Mouse (Mus musculus): ENCODE data around the gene Vps36. TPM values are rescaled to one million over a fixed set of nuclear protein-coding genes. Genes with fewer than 3 reads are reported as not detected.

Gene Vps36
- polyA plus RNA-seq, 1 experiment from 2014 or later: 42.7 TPM

DNA sequence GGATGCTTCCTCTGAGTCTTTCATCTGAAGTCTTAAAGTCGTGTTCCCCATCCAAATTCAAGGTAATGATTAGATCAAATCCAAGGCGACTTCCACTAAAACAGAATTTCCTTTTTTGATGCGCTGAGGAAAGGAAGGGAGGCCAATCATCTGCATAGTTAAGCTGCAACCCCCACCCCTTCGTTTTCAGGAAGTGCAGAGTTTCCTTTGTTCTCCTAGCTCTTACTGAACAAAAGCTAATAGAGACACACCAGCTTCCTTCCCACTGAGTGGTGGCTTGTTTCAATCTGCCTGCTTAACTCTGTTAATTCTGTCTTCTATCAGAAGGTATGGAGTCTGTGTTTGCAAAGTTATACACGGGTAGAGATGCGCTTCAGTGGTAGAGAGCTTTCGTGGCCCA, 36.0 kb downstream of the Vps36 start:
- Histone ChIP-seq H3K4me2 (no peak overlapping the region), H3K4me3 (replicated peaks) (no peak overlapping the region), H3K27me3 (peaks cover 24% of the 10 kb centered on the region), H3K9ac (no peak overlapping the region), H3K36me3 (replicated peaks) (peaks cover 1% of the 10 kb centered on the region), H3K9me3 (no peaks in the 10 kb centered on the region), H3K27ac (no peak overlapping the region), H3K4me1 (peaks cover 11% of the 10 kb centered on the region)
- no peak for ATAC-seq (ENCODE audit: low FRiP score)
- 30% methylated on average over 7 of the region's 7 CpGs for WGBS

DNA sequence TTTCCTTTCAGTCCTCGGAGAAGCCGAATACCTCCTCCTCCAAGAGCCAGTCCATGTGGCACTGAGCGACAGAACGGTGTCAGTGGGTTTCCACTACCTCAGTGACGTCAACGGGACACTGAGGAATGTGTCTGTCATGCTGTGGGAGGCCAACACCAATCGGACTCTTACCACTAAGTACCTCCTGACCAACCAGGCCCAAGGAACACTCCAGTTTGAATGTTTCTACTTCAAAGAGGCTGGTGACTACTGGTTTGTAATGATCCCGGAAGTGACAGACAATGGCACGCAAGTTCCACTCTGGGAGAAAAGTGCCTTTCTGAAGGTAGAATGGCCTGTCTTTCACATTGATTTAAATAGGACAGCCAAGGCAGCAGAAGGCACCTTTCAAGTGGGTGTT, 50.4 kb downstream of the Vps36 start:
- Histone ChIP-seq H3K9ac (no peak overlapping the region), H3K27me3 (no peaks in the 10 kb centered on the region), H3K4me3 (replicated peaks) (no peak overlapping the region), H3K4me2 (no peak overlapping the region), H3K27ac (no peak overlapping the region), H3K4me1 (0 out of 2 replicates have a peak, but pooled peaks cover 1% of the 10 kb centered on the region), H3K36me3 (replicated peaks) (no peaks in the 10 kb centered on the region), H3K9me3 (no peaks in the 10 kb centered on the region)
- WGBS: 90% methylated on average over 9 of the region's 9 CpGs
- ATAC-seq (ENCODE audit: low FRiP score): no peak

DNA sequence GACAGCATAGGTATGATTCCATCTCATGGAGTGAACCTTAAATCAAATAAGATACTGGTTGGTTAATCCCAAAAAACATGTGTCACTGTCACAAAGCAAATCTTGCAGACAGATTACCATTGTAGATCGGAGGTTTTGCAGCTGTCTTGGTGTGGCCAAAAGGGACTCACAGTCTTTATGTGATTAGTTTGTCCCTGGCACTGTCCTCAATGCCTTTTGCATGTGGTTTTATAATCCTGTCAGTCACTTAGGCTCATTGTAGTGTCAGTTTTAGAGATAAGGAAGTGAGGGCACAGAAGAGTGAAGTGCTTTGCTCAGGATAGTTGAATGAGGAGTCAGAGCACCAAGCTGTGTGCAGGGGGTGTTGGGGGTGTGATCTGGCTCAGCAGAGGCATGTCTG, 53.1 kb downstream of the Vps36 start:
- ATAC-seq (ENCODE audit: low FRiP score): no peak
- WGBS: 60% methylated on average over 1 of the region's 1 CpGs

DNA sequence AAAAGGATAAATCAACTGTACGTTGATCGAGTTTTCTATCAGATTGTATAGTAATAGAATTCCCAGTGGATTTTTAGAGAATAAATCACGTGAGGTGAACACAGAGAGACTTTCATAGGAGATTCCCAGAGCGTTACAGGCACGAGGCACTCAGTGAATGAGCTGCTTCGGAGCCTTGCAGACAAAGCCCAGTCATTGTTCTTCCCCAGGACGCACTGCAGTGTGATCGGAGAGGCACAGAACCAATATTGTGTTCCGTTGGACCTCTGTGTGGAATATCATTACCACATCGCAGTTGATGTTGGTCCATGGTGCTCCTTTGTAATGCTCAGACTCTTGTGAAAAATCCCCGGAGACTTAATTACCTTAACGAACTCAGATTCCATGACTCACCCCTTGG, 55.3 kb downstream of the Vps36 start:
- 0 out of 2 replicates have a peak, but pooled peaks cover 4% of the 10 kb centered on the region for H3K4me1 ChIP-seq
- no peak for ATAC-seq (ENCODE audit: low FRiP score)
- H3K27ac ChIP-seq: no peak overlapping the region
- H3K4me3 ChIP-seq (replicated peaks): no peak overlapping the region
- no peaks in the 10 kb centered on the region for H3K27me3 ChIP-seq
- no peak overlapping the region for H3K4me2 ChIP-seq
- H3K9me3 ChIP-seq: no peaks in the 10 kb centered on the region
- no peak overlapping the region for H3K9ac ChIP-seq
- 56% methylated on average over 12 of the region's 12 CpGs for WGBS
- H3K36me3 ChIP-seq (replicated peaks): no peaks in the 10 kb centered on the region

More for the DNA sequence above, 53.1 kb downstream of the Vps36 start:
- H3K4me2 ChIP-seq: no peak overlapping the region
- no peak overlapping the region for H3K4me3 ChIP-seq (replicated peaks)
- no peaks in the 10 kb centered on the region for H3K27me3 ChIP-seq
- no peak overlapping the region for H3K9ac ChIP-seq
- no peaks in the 10 kb centered on the region for H3K9me3 ChIP-seq
- H3K36me3 ChIP-seq (replicated peaks): no peaks in the 10 kb centered on the region
- 0 out of 2 replicates have a peak, but pooled peaks cover 4% of the 10 kb centered on the region for H3K4me1 ChIP-seq
- H3K27ac ChIP-seq: no peak overlapping the region

DNA sequence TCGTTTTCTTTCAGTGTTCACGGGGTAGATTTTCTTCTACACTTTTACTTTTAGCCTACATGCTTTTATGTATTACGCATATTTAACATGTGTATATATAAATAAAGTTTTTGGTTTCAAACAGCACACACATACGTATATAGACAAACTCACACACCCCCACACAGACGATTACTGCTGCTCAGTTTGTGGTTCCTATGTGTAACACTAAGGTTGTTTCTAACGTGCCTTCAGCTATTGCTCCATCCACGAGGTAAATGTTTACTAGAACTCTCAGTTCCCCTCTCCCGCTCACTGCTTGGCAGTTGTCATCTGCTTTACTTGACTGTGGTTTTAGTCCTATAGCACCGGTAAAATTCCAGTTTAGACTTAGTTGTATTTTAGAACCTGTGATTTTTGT, 56.5 kb downstream of the Vps36 start:
- no peak overlapping the region for H3K4me3 ChIP-seq (replicated peaks)
- 85% methylated on average over 9 of the region's 9 CpGs for WGBS
- no peak overlapping the region for H3K27ac ChIP-seq
- no peak overlapping the region for H3K4me2 ChIP-seq
- no peaks in the 10 kb centered on the region for H3K27me3 ChIP-seq
- ATAC-seq (ENCODE audit: low FRiP score): no peak
- no peaks in the 10 kb centered on the region for H3K36me3 ChIP-seq (replicated peaks)
- no peak overlapping the region for H3K9ac ChIP-seq
- H3K4me1 ChIP-seq: 0 out of 2 replicates have a peak, but pooled peaks cover 4% of the 10 kb centered on the region
- H3K9me3 ChIP-seq: 0 out of 2 replicates have a peak, but pooled peaks cover 2% of the 10 kb centered on the region

DNA sequence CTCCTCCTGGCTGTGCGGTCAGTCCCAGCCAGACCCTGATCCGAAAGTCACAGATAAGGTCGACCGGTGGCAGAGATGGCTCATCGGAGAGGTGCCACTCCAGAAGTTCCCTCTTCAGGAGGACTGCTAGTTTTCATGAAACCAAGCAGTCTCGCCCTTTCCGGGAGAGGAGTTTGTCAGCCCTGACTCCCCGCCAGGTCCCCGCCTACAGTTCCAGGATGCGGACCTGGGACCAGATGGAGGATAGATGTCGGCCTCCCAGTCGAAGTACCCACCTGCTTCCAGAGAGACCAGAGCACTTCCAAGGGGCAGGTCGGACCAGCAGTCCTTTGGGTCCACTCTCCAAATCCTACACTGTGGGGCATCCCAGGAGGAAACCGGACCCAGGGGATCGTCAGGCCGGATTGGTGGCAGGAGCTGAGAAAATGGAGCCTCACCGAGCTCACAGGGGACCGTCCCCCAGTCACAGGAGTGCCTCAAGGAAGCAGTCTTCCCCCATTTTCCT, 66.4 kb downstream of the Vps36 start:
- Histone ChIP-seq H3K9ac (no peak overlapping the region), H3K4me2 (no peak overlapping the region), H3K9me3 (0 out of 2 replicates have a peak, but pooled peaks cover 3% of the 10 kb centered on the region), H3K4me3 (replicated peaks) (no peak overlapping the region), H3K36me3 (replicated peaks) (no peaks in the 10 kb centered on the region), H3K4me1 (peaks cover 2% of the 10 kb centered on the region; the same call in 1 of the 2 replicates), H3K27ac (no peak overlapping the region), H3K27me3 (no peaks in the 10 kb centered on the region)
- WGBS: 89% methylated on average over 18 of the region's 18 CpGs
- no peak for ATAC-seq (ENCODE audit: low FRiP score)

DNA sequence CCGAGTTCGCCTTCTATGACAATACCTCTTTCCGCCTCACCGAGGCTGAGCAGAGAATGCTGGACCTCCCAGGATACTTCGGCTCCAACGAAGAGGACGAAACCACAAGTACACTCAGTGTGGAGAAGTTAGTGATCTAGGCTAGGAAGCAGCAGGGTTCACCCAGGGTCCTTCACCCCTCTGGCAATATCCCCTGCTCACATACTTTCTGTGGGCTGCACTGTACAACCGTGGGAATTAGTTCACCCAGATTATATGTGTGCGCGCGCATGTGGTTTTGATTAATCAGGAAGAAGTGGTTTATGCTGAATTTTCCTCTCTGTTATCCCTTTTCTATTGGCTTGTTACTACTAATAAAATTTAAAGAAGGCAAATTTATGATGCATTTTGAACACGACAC, 66.9 kb downstream of the Vps36 start:
- WGBS: 78% methylated on average over 12 of the region's 12 CpGs
- Histone ChIP-seq H3K4me3 (replicated peaks) (no peak overlapping the region), H3K4me1 (peaks cover 2% of the 10 kb centered on the region; the same call in 1 of the 2 replicates), H3K27ac (no peak overlapping the region), H3K36me3 (replicated peaks) (no peaks in the 10 kb centered on the region), H3K4me2 (no peak overlapping the region), H3K9ac (no peak overlapping the region), H3K27me3 (no peaks in the 10 kb centered on the region), H3K9me3 (no peaks in the 10 kb centered on the region)
- no peak for ATAC-seq (ENCODE audit: low FRiP score)

DNA sequence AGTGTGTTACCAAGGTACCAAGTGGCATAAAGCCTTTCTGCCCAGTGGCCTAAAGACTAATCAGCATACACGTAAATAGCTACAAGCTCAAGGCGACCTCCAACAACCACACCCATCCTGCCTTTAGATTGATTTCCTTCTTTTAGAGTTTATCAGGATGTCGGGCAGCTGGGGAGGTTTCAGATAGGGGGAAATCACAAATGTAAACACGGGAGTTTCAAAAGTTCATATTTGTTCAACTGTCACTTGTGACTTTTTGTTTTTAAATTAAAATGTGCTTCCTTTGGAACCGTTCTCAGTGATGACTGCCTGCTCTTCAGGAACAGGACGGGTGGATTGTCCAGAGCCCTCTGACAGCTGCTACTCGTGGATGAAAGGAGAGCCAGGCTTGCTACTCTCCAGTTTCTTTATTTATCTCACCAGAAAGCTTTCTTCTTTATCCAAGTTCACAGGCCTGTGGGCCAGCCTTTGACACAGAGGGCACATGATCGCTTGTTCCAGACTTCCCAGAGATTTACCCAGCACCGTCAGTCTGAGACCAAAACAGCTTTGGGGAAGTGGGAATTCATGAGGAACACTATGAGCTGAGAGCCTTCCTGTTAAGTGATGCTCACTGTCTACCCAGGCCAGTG, 67.6 kb downstream of the Vps36 start:
- no peak overlapping the region for H3K27ac ChIP-seq
- H3K36me3 ChIP-seq (replicated peaks): no peaks in the 10 kb centered on the region
- H3K4me3 ChIP-seq (replicated peaks): no peak overlapping the region
- 63% methylated on average over 9 of the region's 9 CpGs for WGBS
- H3K4me1 ChIP-seq: peaks cover 2% of the 10 kb centered on the region; the same call in 1 of the 2 replicates
- ATAC-seq (ENCODE audit: low FRiP score): no peak
- H3K4me2 ChIP-seq: no peak overlapping the region
- no peaks in the 10 kb centered on the region for H3K9me3 ChIP-seq
- no peaks in the 10 kb centered on the region for H3K27me3 ChIP-seq
- H3K9ac ChIP-seq: no peak overlapping the region

DNA sequence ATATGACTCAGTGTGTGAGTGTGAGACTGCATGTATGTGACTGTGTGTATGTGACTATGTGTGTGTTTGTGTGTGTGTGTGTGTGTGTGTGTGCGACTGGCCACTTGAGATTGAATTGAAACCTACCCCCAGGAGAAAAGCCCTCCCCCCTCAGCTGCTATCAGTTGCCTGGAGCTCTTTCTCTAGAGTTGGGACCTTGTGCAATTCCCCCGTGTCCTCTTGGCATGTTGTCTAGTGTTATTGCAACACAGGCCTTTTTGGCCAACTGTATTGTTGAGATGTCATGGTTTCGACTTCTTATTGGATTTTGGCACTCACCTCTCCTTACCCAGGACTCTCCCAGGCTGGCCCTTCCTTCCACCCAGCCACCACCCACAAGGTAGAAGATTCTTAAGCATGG, 69.7 kb downstream of the Vps36 start:
- 90% methylated on average over 3 of the region's 3 CpGs for WGBS
- H3K9me3 ChIP-seq: no peaks in the 10 kb centered on the region
- no peak overlapping the region for H3K27ac ChIP-seq
- H3K9ac ChIP-seq: no peak overlapping the region
- H3K4me2 ChIP-seq: no peak overlapping the region
- H3K36me3 ChIP-seq (replicated peaks): no peaks in the 10 kb centered on the region
- H3K4me1 ChIP-seq: peaks cover 2% of the 10 kb centered on the region; the same call in 1 of the 2 replicates
- no peak overlapping the region for H3K4me3 ChIP-seq (replicated peaks)
- ATAC-seq (ENCODE audit: low FRiP score): no peak
- H3K27me3 ChIP-seq: no peaks in the 10 kb centered on the region

DNA sequence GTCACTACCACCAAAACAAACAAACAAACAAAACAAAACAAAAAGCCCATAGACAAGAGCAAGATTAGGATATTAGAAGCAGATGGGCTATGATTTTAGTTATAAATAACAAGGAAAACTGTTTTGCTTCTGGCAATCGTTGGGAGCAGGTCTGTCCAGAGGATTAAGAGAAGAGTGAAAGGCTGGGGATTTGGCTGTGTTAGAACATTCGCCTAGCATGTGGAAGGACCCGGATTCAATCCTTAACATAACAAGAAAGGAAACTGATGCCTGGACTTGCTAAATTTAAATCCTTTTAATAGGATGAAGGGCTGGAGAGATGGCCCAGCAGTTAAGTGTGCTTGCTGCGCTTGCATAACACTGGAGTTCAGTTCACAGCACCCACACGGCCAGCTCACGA, 71.7 kb downstream of the Vps36 start:
- H3K4me2 ChIP-seq: no peak overlapping the region
- H3K9me3 ChIP-seq: no peaks in the 10 kb centered on the region
- ATAC-seq (ENCODE audit: low FRiP score): no peak
- H3K9ac ChIP-seq: no peak overlapping the region
- WGBS: 76% methylated on average over 6 of the region's 6 CpGs
- H3K4me3 ChIP-seq (replicated peaks): no peak overlapping the region
- no peaks in the 10 kb centered on the region for H3K36me3 ChIP-seq (replicated peaks)
- H3K4me1 ChIP-seq: peaks cover 2% of the 10 kb centered on the region; the same call in 1 of the 2 replicates
- H3K27me3 ChIP-seq: no peaks in the 10 kb centered on the region
- no peak overlapping the region for H3K27ac ChIP-seq

DNA sequence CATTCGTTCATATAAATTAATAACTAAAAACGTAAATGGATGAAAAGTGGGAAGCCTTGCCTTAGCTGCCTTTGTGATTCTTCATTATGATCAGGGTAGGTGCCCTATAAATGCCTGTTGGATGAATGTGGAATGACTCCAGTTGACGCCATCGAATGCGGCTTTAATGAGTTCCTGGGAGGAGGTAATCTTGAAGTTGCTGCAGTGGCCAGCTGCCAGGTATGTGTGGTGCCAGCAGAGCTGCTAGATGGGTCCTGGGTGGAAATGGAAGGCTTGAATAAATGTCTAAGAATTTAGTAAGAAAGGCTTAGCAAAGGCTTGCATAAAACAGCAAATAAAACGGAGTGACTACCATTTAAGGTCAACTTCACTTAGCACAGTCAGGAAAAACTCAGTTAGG, 72.2 kb downstream of the Vps36 start:
- Histone ChIP-seq H3K4me1 (peaks cover 2% of the 10 kb centered on the region; the same call in 1 of the 2 replicates), H3K9ac (no peak overlapping the region), H3K4me3 (replicated peaks) (no peak overlapping the region), H3K27me3 (no peaks in the 10 kb centered on the region), H3K4me2 (no peak overlapping the region), H3K9me3 (no peaks in the 10 kb centered on the region), H3K36me3 (replicated peaks) (no peaks in the 10 kb centered on the region), H3K27ac (no peak overlapping the region)
- 90% methylated on average over 6 of the region's 6 CpGs for WGBS
- no peak for ATAC-seq (ENCODE audit: low FRiP score)

DNA sequence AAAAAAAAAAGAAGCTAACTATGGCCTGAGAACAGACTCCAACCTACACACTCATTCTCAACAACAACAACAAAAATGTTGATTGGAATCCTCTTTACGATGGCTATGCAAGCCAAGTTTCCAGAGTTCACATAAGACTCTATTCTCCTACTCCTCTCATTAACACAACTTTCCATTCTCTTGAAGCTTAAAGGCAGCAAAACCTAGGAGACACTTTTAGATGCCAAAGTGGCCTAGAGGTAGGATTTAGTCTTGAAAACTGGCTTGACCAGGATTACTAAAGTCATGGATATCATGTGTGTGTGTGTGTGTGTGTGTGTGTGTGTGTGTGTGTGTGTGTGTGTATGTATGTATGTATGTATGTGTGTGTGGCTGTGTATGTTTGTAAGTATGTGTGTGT, 72.6 kb downstream of the Vps36 start:
- no peaks in the 10 kb centered on the region for H3K36me3 ChIP-seq (replicated peaks)
- no peaks in the 10 kb centered on the region for H3K27me3 ChIP-seq
- 100% methylated on average over 1 of the region's 1 CpGs for WGBS
- H3K4me2 ChIP-seq: no peak overlapping the region
- H3K9ac ChIP-seq: no peak overlapping the region
- no peak overlapping the region for H3K4me3 ChIP-seq (replicated peaks)
- no peak overlapping the region for H3K27ac ChIP-seq
- no peaks in the 10 kb centered on the region for H3K9me3 ChIP-seq
- H3K4me1 ChIP-seq: peaks cover 2% of the 10 kb centered on the region; the same call in 1 of the 2 replicates
- no peak for ATAC-seq (ENCODE audit: low FRiP score)

DNA sequence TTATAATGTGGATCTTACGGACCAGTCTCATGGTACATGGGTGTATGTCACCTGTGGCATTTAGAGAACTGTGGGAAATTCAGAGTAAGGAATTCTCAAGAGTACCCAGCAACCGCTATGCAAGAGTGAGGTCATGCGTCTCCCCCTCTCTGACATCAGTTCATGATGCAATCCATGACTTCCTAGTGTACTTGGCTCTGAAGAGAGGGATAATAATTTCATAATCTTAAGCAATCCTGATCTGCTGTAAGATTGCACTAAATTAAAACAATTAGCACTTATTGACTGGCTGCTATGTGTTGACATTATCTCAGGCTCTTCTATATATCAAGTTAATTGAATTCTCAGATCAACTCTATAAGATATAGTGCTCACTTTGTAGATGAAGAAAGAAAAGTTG, 74.2 kb downstream of the Vps36 start:
- no peak overlapping the region for H3K9ac ChIP-seq
- no peaks in the 10 kb centered on the region for H3K27me3 ChIP-seq
- H3K4me3 ChIP-seq (replicated peaks): no peak overlapping the region
- peaks cover 2% of the 10 kb centered on the region; the same call in 1 of the 2 replicates for H3K4me1 ChIP-seq
- no peaks in the 10 kb centered on the region for H3K36me3 ChIP-seq (replicated peaks)
- no peak for ATAC-seq (ENCODE audit: low FRiP score)
- H3K27ac ChIP-seq: no peak overlapping the region
- H3K9me3 ChIP-seq: no peaks in the 10 kb centered on the region
- 87% methylated on average over 3 of the region's 3 CpGs for WGBS
- H3K4me2 ChIP-seq: no peak overlapping the region

Measured in forebrain, embryonic 12.5 days (tissue).